Mouse (Mus musculus) liver, embryonic 14.5 days (tissue): ENCODE measurements around the gene Adgre4.

Experiments
- CTCF ChIP-seq: IDR thresholded peaks from 2 replicates; pipeline ENCODE4 v1.5.1; 2016; ENCODE audit warnings: antibody characterized with exemption, low read depth, control low read depth
- EP300 ChIP-seq: IDR thresholded peaks from 2 replicates; pipeline ENCODE4 v1.6.1; 2016; ENCODE audit warnings: antibody characterized with exemption, low read depth

DNA sequence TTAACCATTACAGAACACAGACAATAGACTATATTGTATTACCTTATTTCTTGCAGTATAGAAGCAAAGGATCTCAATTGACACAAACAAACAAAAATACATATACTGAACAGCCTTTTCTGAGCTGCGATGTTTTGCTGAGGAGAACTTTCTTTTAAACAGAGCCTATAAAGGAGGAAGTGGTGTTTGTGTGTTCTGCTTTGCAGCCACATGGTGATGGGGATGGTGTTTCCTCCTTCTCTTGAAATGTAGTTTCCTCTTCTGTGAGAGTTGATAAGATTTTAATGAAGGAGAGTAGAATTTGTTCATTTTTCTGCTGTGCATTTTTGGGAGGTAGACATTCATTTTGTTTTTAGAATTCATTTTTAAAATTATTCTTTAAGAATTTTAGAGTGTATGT, 13.1 kb upstream of the Adgre4 start:
- TF ChIP-seq CTCF = no peak
- no peak for TF ChIP-seq EP300
